Mouse (Mus musculus): ENCODE measurements around the gene Vamp1. TPM values are rescaled to one million over a fixed set of nuclear protein-coding genes. Genes with fewer than 3 reads are reported as not detected.

The Vamp1 gene
- total and polyA plus RNA-seq, 3 experiments = 1.9 to 4.6 (median 3.1) TPM

GRCm38 (mm10) chr6:125213715-125214114 is 1.6 kb upstream of the Vamp1 start:
- dilution Hi-C loops (cut with MboI; ENCODE audit: extremely low pct_ligation_motif_present, extremely low pct_unique_long_range_greater_than_20kb, low sequenced_read_pairs) = no loop called here
- no peak for TF ChIP-seq RCOR1 (conservative IDR thresholded peaks at IDR 0.05; ENCODE audit: low read depth, low read length)
- no peak for TF ChIP-seq NELFE (IDR thresholded peaks at IDR 0.05; ENCODE audit: low read depth, low read length)
- TF ChIP-seq SIN3A (IDR thresholded peaks at IDR 0.05; ENCODE audit: low read length) = no peak
- TF ChIP-seq POLR2AphosphoS2 (IDR thresholded peaks at IDR 0.05; ENCODE audit: low read depth, low read length) = no peak
- no peak for TF ChIP-seq ELF1 (IDR thresholded peaks at IDR 0.05; ENCODE audit: low read depth, low read length)
- no peak for TF ChIP-seq RAD21 (IDR thresholded peaks at IDR 0.05; ENCODE audit: low read depth, low read length)
- no peak for TF ChIP-seq MEF2A (IDR thresholded peaks at IDR 0.05; ENCODE audit: borderline replicate concordance, low read depth, low read length)
- no peak for TF ChIP-seq USF1 (IDR thresholded peaks at IDR 0.05; ENCODE audit: low read depth, low read length)
- in situ Hi-C loops (cut with MboI; ENCODE audit: low pct_ligation_motif_present, low pct_unique_long_range_greater_than_20kb, low sequenced_read_pairs) = no loop called here
- Histone ChIP-seq H3K9me3 (replicated peaks; ENCODE audit: low read length) (peaks cover 7% of the 10 kb centered on the region), H3K4me2 (ENCODE audit: insufficient read depth, low read depth, poor library complexity, severe bottlenecking) (no peak overlapping the region), H3K27me3 (replicated peaks) (peaks cover 37% of the 10 kb centered on the region), H3K9ac (ENCODE audit: insufficient read depth, low read depth) (no peak overlapping the region), H3K27ac (ENCODE audit: insufficient read depth, low read depth) (no peak overlapping the region), H3K36me3 (replicated peaks in 1 of 2; ENCODE audit: control insufficient read depth in 1 of 2, insufficient read depth in 1 of 2, low read length in 1 of 2) (peaks cover 0 to 7% of the 10 kb centered on the region in 2 experiments), H3K4me1 (ENCODE audit: control insufficient read depth in 1 of 2, insufficient read depth in 2 of 2) (peaks cover 0 to 9% of the 10 kb centered on the region in 2 experiments; a peak in 2 of 4 replicates), H3K4me3 (replicated peaks in 1 of 3; ENCODE audit: low read depth in 2 of 3, low read length in 2 of 3, poor library complexity in 1 of 3) (no peak overlapping the region), H3K79me2 (replicated peaks; ENCODE audit: control insufficient read depth, extremely low read depth, insufficient read depth, poor library complexity, severe bottlenecking) (no peaks in the 10 kb centered on the region)
- no peak for DNase-seq (ENCODE audit: extremely low read depth)

DNA sequence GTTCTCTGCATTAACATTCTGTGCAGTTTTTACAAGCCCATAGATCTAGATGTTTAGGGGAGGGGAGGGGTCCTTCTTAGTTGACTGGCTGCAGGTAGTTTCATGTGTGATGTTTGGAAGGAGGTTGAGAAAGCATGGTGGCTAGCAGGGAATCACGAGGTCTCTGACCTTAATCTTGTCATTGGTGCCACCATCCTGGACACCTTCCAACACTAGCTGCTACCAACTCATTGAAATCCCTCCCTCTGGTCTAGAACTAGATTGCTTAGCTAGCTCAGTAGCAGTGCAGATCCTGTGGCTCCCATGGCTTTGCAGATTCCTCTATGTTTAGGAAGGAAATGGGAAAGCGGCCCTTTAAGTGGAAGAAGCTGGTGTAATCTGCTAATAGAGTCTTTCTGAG is 1.5 kb downstream of the Vamp1 start:
- DNase-seq (ENCODE audit: extremely low read depth) = no peak
- Histone ChIP-seq H3K27ac (ENCODE audit: insufficient read depth, low read depth) (no peak overlapping the region), H3K4me3 (replicated peaks in 1 of 3; ENCODE audit: low read depth in 2 of 3, low read length in 2 of 3, poor library complexity in 1 of 3) (no peak overlapping the region), H3K36me3 (replicated peaks in 1 of 2; ENCODE audit: control insufficient read depth in 1 of 2, insufficient read depth in 1 of 2, low read length in 1 of 2) (peaks cover 3 to 33% of the 10 kb centered on the region in 2 experiments), H3K9me3 (replicated peaks; ENCODE audit: low read length) (no peaks in the 10 kb centered on the region), H3K27me3 (replicated peaks) (peaks cover 24% of the 10 kb centered on the region), H3K9ac (ENCODE audit: insufficient read depth, low read depth) (no peak overlapping the region), H3K4me1 (ENCODE audit: control insufficient read depth in 1 of 2, insufficient read depth in 2 of 2) (peaks cover under 1 to 22% of the 10 kb centered on the region in 2 experiments; a peak in 3 of 4 replicates), H3K79me2 (replicated peaks; ENCODE audit: control insufficient read depth, extremely low read depth, insufficient read depth, poor library complexity, severe bottlenecking) (no peaks in the 10 kb centered on the region), H3K4me2 (ENCODE audit: insufficient read depth, low read depth, poor library complexity, severe bottlenecking) (no peak overlapping the region)
- no peak for TF ChIP-seq RCOR1 (conservative IDR thresholded peaks at IDR 0.05; ENCODE audit: low read depth, low read length)
- in situ Hi-C loops (cut with MboI; ENCODE audit: low pct_ligation_motif_present, low pct_unique_long_range_greater_than_20kb, low sequenced_read_pairs) = no loop called here
- dilution Hi-C loops (cut with MboI; ENCODE audit: extremely low pct_ligation_motif_present, extremely low pct_unique_long_range_greater_than_20kb, low sequenced_read_pairs) = no loop called here

GRCm38 (mm10) chr6:125217899-125218298 is 2.5 kb downstream of the Vamp1 start:
- H3K27ac ChIP-seq (ENCODE audit: insufficient read depth, low read depth) = no peak overlapping the region
- TF ChIP-seq POLR2A (IDR thresholded peaks at IDR 0.05; ENCODE audit: low read depth, low read length) (no peak), TCF12 (IDR thresholded peaks at IDR 0.05; ENCODE audit: low read depth, low read length) (no peak), TBP (conservative IDR thresholded peaks at IDR 0.05; ENCODE audit: low read depth, low read length) (no peak), ZNF384 (IDR thresholded peaks at IDR 0.05; ENCODE audit: low read depth, low read length) (no peak), NELFE (IDR thresholded peaks at IDR 0.05; ENCODE audit: low read depth, low read length) (no peak), MXI1 (IDR thresholded peaks at IDR 0.05; ENCODE audit: low read depth, low read length) (no peak), MAX (IDR thresholded peaks at IDR 0.05; ENCODE audit: low read length) (no peak), CHD1 (IDR thresholded peaks at IDR 0.05; ENCODE audit: low read depth, low read length) (no peak), MYC (IDR thresholded peaks at IDR 0.05; ENCODE audit: low read depth, low read length) (no peak)
- in situ Hi-C loops (cut with MboI; ENCODE audit: low pct_ligation_motif_present, low pct_unique_long_range_greater_than_20kb, low sequenced_read_pairs) = no loop called here
- no peak for DNase-seq (ENCODE audit: extremely low read depth)
- no peaks in the 10 kb centered on the region for H3K9me3 ChIP-seq (replicated peaks; ENCODE audit: low read length)
- no peak overlapping the region for H3K4me3 ChIP-seq (replicated peaks in 1 of 3; ENCODE audit: low read depth in 2 of 3, low read length in 2 of 3, poor library complexity in 1 of 3)
- peaks cover 5 to 39% of the 10 kb centered on the region in 2 experiments for H3K36me3 ChIP-seq (replicated peaks in 1 of 2; ENCODE audit: control insufficient read depth in 1 of 2, insufficient read depth in 1 of 2, low read length in 1 of 2)
- no peaks in the 10 kb centered on the region for H3K79me2 ChIP-seq (replicated peaks; ENCODE audit: control insufficient read depth, extremely low read depth, insufficient read depth, poor library complexity, severe bottlenecking)
- no peak overlapping the region for H3K4me2 ChIP-seq (ENCODE audit: insufficient read depth, low read depth, poor library complexity, severe bottlenecking)
- H3K9ac ChIP-seq (ENCODE audit: insufficient read depth, low read depth) = no peak overlapping the region
- peaks cover 4 to 32% of the 10 kb centered on the region in 2 experiments; a peak in 3 of 4 replicates for H3K4me1 ChIP-seq (ENCODE audit: control insufficient read depth in 1 of 2, insufficient read depth in 2 of 2)
- dilution Hi-C loops (cut with MboI; ENCODE audit: extremely low pct_ligation_motif_present, extremely low pct_unique_long_range_greater_than_20kb, low sequenced_read_pairs) = no loop called here
- peaks cover 16% of the 10 kb centered on the region for H3K27me3 ChIP-seq (replicated peaks)

Data from CH12.LX (cell line).